Mouse (Mus musculus) heart, adult 8-10 months (tissue): ENCODE results near the gene Ubap2l. TPM values are rescaled to one million over a fixed set of nuclear protein-coding genes. Genes with fewer than 3 reads are reported as not detected.
A peak's percentile ranks its signal among the peaks of the same experiment; 100 is the strongest.

ENCODE experiments used
- DNase-seq: peaks from one replicate; pipeline ENCODE4 v3.0.0; 2022; ENCODE audit warnings: low spot score
- microRNA-seq: library from miRNA; unstranded; fragments of <30 nt; microRNA quantifications from one replicate; pipeline ENCODE4 v1.2.0, GENCODE M21; 2022
- total RNA-seq, 4 experiments: library from RNA; stranded (reverse); gene quantifications; 2 replicates each; pipeline ENCODE4 v1.2.4; 2022

Gene Ubap2l
- total RNA-seq, 4 experiments from 2014 or later = 105 to 133 (median 121) TPM

DNA sequence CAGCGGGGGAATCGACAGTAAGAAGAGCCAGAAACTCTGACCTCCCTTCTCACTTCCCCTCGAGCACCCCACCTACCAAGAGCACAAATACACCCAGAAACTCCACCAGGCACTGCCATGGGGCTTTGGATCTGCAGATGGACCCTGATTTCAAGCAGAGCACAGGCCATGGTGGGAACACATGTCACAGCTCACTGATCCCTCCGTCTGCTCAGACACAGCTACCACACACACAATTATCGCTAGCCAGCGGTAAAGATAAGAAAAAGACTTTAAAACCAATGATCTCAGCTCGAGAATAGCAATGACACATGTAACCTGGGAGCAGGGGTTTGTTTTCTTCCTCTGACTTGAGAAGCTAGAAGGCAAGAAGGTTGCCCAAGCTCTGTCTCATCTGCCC, 83.9 kb downstream of the Ubap2l start:
- DNase-seq = no peak

GRCm38 (mm10) chr3:89966946-89967345, 85.5 kb downstream of the Ubap2l start:
- DNase-seq = no peak

DNA sequence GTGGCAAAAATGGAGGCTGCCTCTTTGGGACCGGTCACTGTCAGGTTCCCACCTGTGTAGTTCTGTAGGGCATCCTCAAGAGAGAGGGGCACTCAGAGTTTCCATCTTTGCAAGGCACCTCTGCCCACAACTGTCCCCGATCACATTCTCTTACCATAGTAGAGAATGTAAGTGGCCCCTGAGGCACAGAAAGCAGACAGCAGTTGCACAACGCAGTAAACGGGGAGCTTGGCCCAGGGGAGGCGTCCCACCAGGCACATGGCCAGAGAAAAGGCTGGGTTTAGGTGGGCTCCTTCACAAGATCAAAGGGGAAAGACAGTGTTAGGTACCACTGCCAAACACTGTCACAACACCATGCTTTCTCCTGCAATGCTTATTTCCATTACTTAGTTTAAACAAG, 86.5 kb downstream of the Ubap2l start:
- DNase-seq = no peak

DNA sequence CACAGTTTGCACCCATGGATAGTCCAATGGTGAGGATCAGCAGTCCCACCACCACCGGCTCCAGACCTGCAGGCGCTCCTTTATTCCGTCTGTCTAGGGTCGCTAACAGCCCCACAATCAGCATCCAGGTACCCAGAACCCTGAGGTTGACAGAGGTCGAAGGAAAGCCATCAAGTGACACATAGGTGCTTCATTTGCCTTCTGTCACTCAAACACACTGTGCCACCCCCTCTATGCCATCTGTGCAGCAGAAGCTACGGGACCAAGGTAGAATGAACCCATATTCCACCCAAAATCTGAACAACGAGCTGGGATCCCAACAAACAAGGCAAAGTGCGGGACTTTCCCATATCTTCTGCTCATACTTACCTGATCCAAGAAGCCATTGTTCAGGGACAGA, 86.9 kb downstream of the Ubap2l start:
- no peak for DNase-seq

- DNase-seq = peak; percentile 74
These were observed 88.3 kb downstream of the Ubap2l start for GRCm38 (mm10) chr3:89963926-89964739.

GRCm38 (mm10) chr3:89963221-89963763, 89.1 kb downstream of the Ubap2l start, which contains the start of gene Atp8b2:
Atp8b2 (minus strand) TSS chr3:89963508.
- peak; percentile 38 for DNase-seq

DNA sequence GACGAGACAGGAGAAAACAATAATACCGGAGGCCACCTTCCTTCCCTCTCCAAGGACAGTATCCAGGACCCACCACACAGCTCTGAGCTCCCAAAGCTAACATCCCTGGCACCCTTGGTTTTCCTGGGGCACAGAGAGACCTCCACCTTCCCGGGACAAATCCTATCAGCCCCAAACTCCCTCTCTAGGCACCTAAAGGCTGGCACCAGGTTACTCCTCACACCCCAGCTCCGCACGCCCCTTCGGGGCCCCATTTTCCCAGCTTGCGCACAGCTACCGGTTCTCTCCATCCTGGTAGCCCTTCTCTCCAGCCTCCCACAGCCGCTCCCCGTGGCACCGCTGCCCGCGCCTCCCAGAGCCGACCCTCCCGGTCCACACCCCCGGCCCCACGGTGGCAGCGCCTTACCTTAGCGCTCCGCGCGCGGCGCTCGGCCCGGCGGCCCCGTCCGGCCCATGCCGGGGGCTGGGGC, 89.6 kb downstream of the Ubap2l start:
- no peak for DNase-seq

DNA sequence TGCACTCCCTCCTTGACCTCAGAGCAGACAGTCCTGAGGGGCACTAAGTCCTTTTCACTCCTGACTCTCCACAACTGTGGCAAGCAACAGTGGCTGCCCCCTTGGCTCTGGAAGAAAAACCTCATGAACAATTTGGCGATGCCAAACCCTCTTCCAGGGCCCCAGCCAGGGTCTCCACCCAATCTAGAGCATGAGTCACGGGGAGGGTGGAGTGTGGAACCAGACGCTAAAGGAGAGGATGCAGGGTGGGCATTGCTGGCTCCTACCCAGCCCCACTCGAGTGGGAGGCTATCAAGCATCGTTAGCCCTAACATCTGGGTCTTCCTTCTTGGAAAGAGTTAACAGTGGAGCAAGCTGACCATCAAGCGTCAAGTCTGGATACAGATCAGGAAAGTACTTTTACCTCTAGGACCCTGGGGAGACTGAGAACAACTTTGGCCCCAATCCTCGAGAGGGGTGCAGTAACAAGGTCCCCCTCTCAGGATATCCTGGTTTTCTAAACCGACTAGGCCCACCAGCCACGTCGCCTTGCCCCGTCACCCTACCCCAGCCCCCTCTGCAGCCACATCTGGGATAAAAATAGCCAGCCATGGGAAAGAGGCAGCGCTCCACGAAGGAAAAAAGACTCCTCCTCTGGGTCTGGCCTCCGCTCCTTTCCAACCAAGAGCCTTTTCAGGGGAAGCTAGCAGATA, 90.2 kb downstream of the Ubap2l start:
- DNase-seq = peak; percentile 35

GRCm38 (mm10) chr3:89961436-89961835, 91.0 kb downstream of the Ubap2l start:
- DNase-seq = no peak

DNA sequence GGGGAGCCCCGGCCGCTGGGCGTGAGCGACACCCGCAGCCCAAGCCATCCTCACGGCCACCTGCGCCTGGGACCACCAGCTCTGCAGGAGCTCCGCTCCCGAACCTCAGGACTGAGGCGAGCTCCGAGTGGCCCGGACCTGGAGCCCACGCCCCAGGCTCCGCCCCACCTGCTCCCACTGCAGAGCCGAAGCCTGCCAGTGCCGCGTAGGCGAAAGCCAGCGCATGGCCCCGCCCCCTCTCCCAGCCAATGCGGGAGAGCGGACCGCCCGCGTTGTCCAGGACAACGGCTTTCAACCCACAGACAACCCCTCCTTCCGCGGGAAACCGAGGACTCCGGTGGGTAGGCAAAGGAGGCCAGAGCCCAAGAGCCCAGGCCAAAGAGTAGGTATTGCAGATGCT, 92.0 kb downstream of the Ubap2l start:
- peak; percentile 88 for DNase-seq

DNA sequence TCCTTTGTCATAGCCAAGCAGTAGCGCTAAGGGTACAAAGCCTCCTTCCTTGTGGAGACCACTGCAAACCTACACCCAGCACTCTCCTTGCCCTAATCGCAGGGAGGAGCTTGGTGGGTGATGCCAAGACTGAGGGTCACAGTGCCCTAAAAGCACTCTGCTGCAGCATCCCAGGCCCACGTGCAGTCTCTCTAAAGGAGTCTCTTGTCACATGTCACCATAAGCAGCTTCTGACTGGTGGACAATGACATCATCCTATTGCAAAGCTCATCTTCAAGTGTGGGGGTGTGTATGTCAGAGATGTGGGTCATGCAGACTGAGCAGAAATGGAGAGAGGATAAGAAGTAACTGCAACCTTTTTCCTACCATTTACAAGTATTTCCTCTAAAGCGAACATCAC, 93.0 kb downstream of the Ubap2l start:
- no peak for DNase-seq

GRCm38 (mm10) chr3:89957880-89958279, 94.5 kb downstream of the Ubap2l start:
- DNase-seq = no peak

DNA sequence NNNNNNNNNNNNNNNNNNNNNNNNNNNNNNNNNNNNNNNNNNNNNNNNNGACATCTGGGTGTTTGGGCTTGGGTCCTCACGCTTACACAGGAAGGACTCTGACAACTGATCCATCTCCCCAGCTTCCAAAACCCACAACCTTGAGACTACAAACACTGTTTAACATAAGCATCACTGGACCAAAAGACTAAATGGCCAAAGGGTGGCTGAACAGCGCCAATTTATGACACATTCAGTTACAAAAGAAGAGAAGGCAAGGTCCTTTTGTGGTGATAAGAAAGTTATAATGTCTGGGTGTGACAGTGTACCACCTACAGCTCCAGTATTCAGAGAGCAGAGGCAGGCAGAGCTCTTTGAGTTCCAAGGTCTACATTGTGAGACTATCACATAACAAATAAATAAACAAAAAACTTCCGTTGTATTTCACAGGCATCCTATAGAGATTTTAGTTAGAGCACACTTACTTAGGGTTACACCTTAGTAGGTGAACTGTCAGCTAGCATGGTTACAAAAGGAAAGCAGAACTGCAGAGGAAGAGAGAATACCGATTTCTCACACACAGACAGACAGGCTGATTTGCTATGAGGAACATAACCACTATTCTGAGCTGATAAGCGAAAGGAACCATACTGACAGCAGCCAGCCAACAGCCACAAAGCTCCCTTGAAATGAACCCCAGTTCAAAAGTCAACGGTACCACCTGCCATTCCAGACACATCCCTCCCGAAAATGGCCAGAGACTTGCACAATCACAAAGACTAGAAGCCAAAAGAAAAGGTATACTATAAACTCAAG, 96.1 kb downstream of the Ubap2l start:
- DNase-seq = no peak

- DNase-seq = peak; percentile 77
These were observed 99.0 kb downstream of the Ubap2l start for GRCm38 (mm10) chr3:89953420-89953819.

Small RNAs within 50 kb of the gene (microRNA-seq; reads per million reads assigned to microRNA genes)
- 19.9 reads per million, percentile 35 among the genes with 10 or more reads in this experiment for gene Mir190b
- gene Mir7669 = not detected

Other genes with a start within 250 kb of the Ubap2l start
- 10 to 100 TPM in 3 of 4 experiments, 1 to 10 TPM in 1; 8.5 to 14.1 (median 12.4) TPM for gene She, start 221.3 kb downstream of the Ubap2l start, total RNA-seq
- gene Il6ra, start 139.4 kb downstream of the Ubap2l start, total RNA-seq = 1 to 10 TPM; 2.8 to 4.3 (median 3.1) TPM
- gene Atp8b2, start 89.1 kb downstream of the Ubap2l start, total RNA-seq = 10 to 100 TPM; 14.5 to 17.8 (median 15.8) TPM
- gene Hax1, start 53.8 kb downstream of the Ubap2l start, total RNA-seq = 10 to 100 TPM; 38.8 to 56.6 (median 46.9) TPM
- 100 to 1,000 TPM in 1 of 4 experiments, 10 to 100 TPM in 3; 91.0 to 102 (median 93.9) TPM for gene 4933434E20Rik, start 992 bp downstream of the Ubap2l start, total RNA-seq
- 10 to 100 TPM; 34.1 to 43.4 (median 38.2) TPM for gene Tpm3, start 20.0 kb upstream of the Ubap2l start, total RNA-seq
- under 1 TPM; 0.06 to 0.16 (median 0.10) TPM for gene Nup210l, start 51.5 kb upstream of the Ubap2l start, total RNA-seq
- 1,000 to 10,000 TPM; 1,126 to 1,409 (median 1,219) TPM for gene Rps27, start 161.0 kb upstream of the Ubap2l start, total RNA-seq
- gene Rab13, start 161.1 kb upstream of the Ubap2l start, total RNA-seq = 1 to 10 TPM; 3.1 to 5.6 (median 4.4) TPM
- gene Jtb, start 179.0 kb upstream of the Ubap2l start, total RNA-seq = 10 to 100 TPM; 40.2 to 51.1 (median 42.2) TPM
- under 1 TPM in 2 of 4 experiments, not detected in 2; 0.38 to 0.81 TPM for gene Creb3l4, start 190.9 kb upstream of the Ubap2l start, total RNA-seq
- gene Slc39a1, start 195.5 kb upstream of the Ubap2l start, total RNA-seq = 10 to 100 TPM; 65.1 to 79.2 (median 75.5) TPM
- gene Crtc2, start 201.5 kb upstream of the Ubap2l start, total RNA-seq = 10 to 100 TPM; 16.0 to 18.5 (median 16.4) TPM
- gene Dennd4b, start 212.6 kb upstream of the Ubap2l start, total RNA-seq = 10 to 100 TPM; 38.0 to 39.3 (median 38.7) TPM
- 10 to 100 TPM; 41.4 to 51.4 (median 46.0) TPM for gene Gatad2b, start 240.6 kb upstream of the Ubap2l start, total RNA-seq